Mouse (Mus musculus) lung, postnatal 10 days (tissue): ENCODE data around the gene Gm43517.

ENCODE experiments used
- DNase-seq: peaks from one replicate; pipeline ENCODE4 v3.0.0; 2021

Gm43517 gene

GRCm38 (mm10) chr12:49386081-49386805 lies 1.3 kb downstream of the Gm43517 start:
- no peak for DNase-seq

- DNase-seq, result no peak
Measured at GRCm38 (mm10) chr12:49387856-49388598, 3.1 kb downstream of the Gm43517 start.

- no peak for DNase-seq
Measured at GRCm38 (mm10) chr12:49389666-49390065, 4.7 kb downstream of the Gm43517 start.

- no peak for DNase-seq
Measured at GRCm38 (mm10) chr12:49390257-49390656, 5.3 kb downstream of the Gm43517 start.

GRCm38 (mm10) chr12:49390926-49391304 lies 5.9 kb downstream of the Gm43517 start:
- no peak for DNase-seq

GRCm38 (mm10) chr12:49391305-49392040 lies 6.5 kb downstream of the Gm43517 start:
- DNase-seq, result no peak

- no peak for DNase-seq
Measured at GRCm38 (mm10) chr12:49392041-49392390, 7.0 kb downstream of the Gm43517 start.

- DNase-seq, result no peak
Measured at GRCm38 (mm10) chr12:49392876-49393275, 7.9 kb downstream of the Gm43517 start.

GRCm38 (mm10) chr12:49393639-49394038 lies 8.7 kb downstream of the Gm43517 start:
- DNase-seq, result no peak

GRCm38 (mm10) chr12:49394181-49394580 lies 9.2 kb downstream of the Gm43517 start:
- DNase-seq, result no peak

GRCm38 (mm10) chr12:49394836-49395235 lies 9.9 kb downstream of the Gm43517 start:
- no peak for DNase-seq

GRCm38 (mm10) chr12:49395969-49396368 lies 11.0 kb downstream of the Gm43517 start:
- no peak for DNase-seq

GRCm38 (mm10) chr12:49396776-49397175 lies 11.8 kb downstream of the Gm43517 start:
- DNase-seq, result no peak

- no peak for DNase-seq
Measured at GRCm38 (mm10) chr12:49397443-49398162, 12.6 kb downstream of the Gm43517 start.

- no peak for DNase-seq
Measured at GRCm38 (mm10) chr12:49398163-49398540, 13.2 kb downstream of the Gm43517 start.

- DNase-seq, result no peak
Measured at GRCm38 (mm10) chr12:49398636-49399035, 13.7 kb downstream of the Gm43517 start.

- DNase-seq, result no peak
Measured at GRCm38 (mm10) chr12:49399611-49400010, 14.6 kb downstream of the Gm43517 start.

- no peak for DNase-seq
Measured at GRCm38 (mm10) chr12:49400036-49400852, 15.3 kb downstream of the Gm43517 start.

GRCm38 (mm10) chr12:49400853-49401118 lies 15.8 kb downstream of the Gm43517 start:
- no peak for DNase-seq

GRCm38 (mm10) chr12:49401119-49401795 lies 16.3 kb downstream of the Gm43517 start:
- no peak for DNase-seq

- no peak for DNase-seq
Measured at GRCm38 (mm10) chr12:49401796-49402130, 16.8 kb downstream of the Gm43517 start.

GRCm38 (mm10) chr12:49409833-49410232 lies 24.9 kb downstream of the Gm43517 start:
- no peak for DNase-seq
